Mouse (Mus musculus): ENCODE measurements at regions not wholly inside any gene's neighbourhood (a gene's known extent, or its start where the extent isn't known, plus 50 kb on each side); places are given as distances from the start of the nearest gene placed in this dataset.

DNA sequence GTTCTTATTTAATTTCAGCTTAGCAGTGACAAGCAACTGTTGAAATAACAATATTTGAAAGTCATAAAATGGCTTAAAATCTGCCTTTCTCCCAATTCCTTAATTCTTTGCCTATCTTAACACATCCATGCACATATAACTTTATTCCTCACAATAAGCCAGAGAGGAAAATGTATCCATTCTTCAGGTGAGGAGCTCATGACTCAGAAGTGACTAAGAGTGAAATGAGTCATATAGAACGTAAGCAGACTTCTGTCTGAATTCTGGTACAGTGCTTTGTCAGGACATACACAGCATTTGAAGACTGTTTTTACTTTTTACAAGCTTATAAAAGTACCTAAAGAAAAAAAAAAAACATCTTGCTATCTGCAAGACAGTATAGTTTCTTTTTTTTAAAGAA, 2036.2 kb upstream of the Gm12353 start:
- in situ Hi-C loops (cut with MboI, MseI): loop anchor here in 1 of 2 experiments (25.0 kb wide), 1 partner anchor 1343 kb away; no protein-coding TSS in a partner anchor
